In genomic region chr11:82011411-82012193, GRCm38 (mm10) we compare ENCODE assay signal across 19 mouse cellular contexts. TPM values are rescaled to one million over a fixed set of nuclear protein-coding genes. Genes with fewer than 3 reads are reported as not detected.
DNase-seq lines count a peak whose midpoint lies in the region; ATAC-seq lines count a peak whose summit lies in the region.
"Had no signal": no experiment of that assay in that cellular context is flagged by ENCODE, and none has a peak within 500 bp of the region (broad histone marks: within the 10 kb centered on the region; RNA-seq: fewer than 3 reads in every experiment).

No protein-coding gene starts in this region.

- H3K4me1 ChIP-seq in heart, embryonic 12.5 days (replicated peaks) = 0 out of 2 replicates have a peak, but pooled peaks cover 3% of the 10 kb centered on the region
- no peaks in the 10 kb centered on the region for H3K4me1 ChIP-seq in midbrain, embryonic 11.5 days (ENCODE audit: control insufficient read depth, insufficient read depth, low read length)

- intact Hi-C loops in heart, postnatal 10 days (cut with DNase I) = no loop called here

- H3K36me3 ChIP-seq in heart, embryonic 12.5 days = no peaks in the 10 kb centered on the region
- no peaks in the 10 kb centered on the region for H3K36me3 ChIP-seq in midbrain, embryonic 11.5 days (ENCODE audit: control insufficient read depth, insufficient read depth, low read length)
- H3K36me3 ChIP-seq: forebrain, embryonic 12.5 days; hindbrain, embryonic 13.5 days; liver, embryonic 13.5 days had no signal

- no peak; the same call in 1 of the 2 replicates for ATAC-seq in heart, embryonic 12.5 days (ENCODE audit: insufficient number of reproducible peaks, low FRiP score)
- ATAC-seq in midbrain, embryonic 11.5 days (ENCODE audit: low FRiP score) = no peak

- no peak overlapping the region for H3K27ac ChIP-seq in heart, embryonic 12.5 days (ENCODE audit: poor library complexity, severe bottlenecking)
- no peak overlapping the region for H3K27ac ChIP-seq in midbrain, embryonic 11.5 days (ENCODE audit: low read depth, low read length)
- H3K27ac ChIP-seq: forebrain, embryonic 12.5 days; hindbrain, embryonic 13.5 days; liver, embryonic 13.5 days had no signal

- no peak overlapping the region for H3K9ac ChIP-seq in heart, embryonic 12.5 days
- no peak overlapping the region for H3K9ac ChIP-seq in midbrain, embryonic 11.5 days (ENCODE audit: low read length)
- H3K9ac ChIP-seq: forebrain, embryonic 12.5 days; hindbrain, embryonic 13.5 days; liver, embryonic 13.5 days had no signal

- 48% methylated on average over 8 of the region's 8 CpGs for WGBS in heart, embryonic 12.5 days
- WGBS in midbrain, embryonic 11.5 days = 68% methylated on average over 8 of the region's 8 CpGs

- no peaks in the 10 kb centered on the region for H3K9me3 ChIP-seq in heart, embryonic 12.5 days (replicated peaks)
- no peaks in the 10 kb centered on the region for H3K9me3 ChIP-seq in midbrain, embryonic 11.5 days (ENCODE audit: control insufficient read depth, low read length)
- H3K9me3 ChIP-seq: forebrain, embryonic 12.5 days; hindbrain, embryonic 13.5 days; liver, embryonic 13.5 days had no signal

- H3K4me3 ChIP-seq in heart, embryonic 12.5 days = no peak overlapping the region
- H3K4me3 ChIP-seq in midbrain, embryonic 11.5 days (ENCODE audit: low read depth, low read length) = no peak overlapping the region
- H3K4me3 ChIP-seq: forebrain, embryonic 12.5 days; hindbrain, embryonic 13.5 days; liver, embryonic 13.5 days had no signal

- no peak overlapping the region for H3K4me2 ChIP-seq in heart, embryonic 12.5 days
- no peak overlapping the region for H3K4me2 ChIP-seq in midbrain, embryonic 11.5 days
- H3K4me2 ChIP-seq: forebrain, embryonic 12.5 days; hindbrain, embryonic 13.5 days; liver, embryonic 13.5 days had no signal

- peaks cover 5% of the 10 kb centered on the region; the same call in 1 of the 2 replicates for H3K27me3 ChIP-seq in heart, embryonic 12.5 days (replicated peaks)
- no peaks in the 10 kb centered on the region for H3K27me3 ChIP-seq in midbrain, embryonic 11.5 days (ENCODE audit: control insufficient read depth, insufficient read depth, low read length)
- H3K27me3 ChIP-seq: forebrain, embryonic 12.5 days; hindbrain, embryonic 13.5 days; liver, embryonic 13.5 days had no signal

- DNase-seq in heart, adult 18-20 months = peak; percentile 53 to 77
- DNase-seq in 3T3-L1 (ENCODE audit: low read depth, low spot score) (peak; percentile 97), R1 (ENCODE audit: low read depth, low spot score) (peak; percentile 23)
- DNase-seq in heart, postnatal 10 days = peak; percentile 54 to 62
- DNase-seq in midbrain, embryonic 11.5 days (ENCODE audit: low spot score, missing footprints) = no peak
- DNase-seq in urinary bladder, postnatal 25 days (ENCODE audit: low spot score) = no peak
- no peak for DNase-seq in thymus, postnatal 10 days (ENCODE audit: low spot score in 2 of 2)
- DNase-seq: cerebellum, adult 9-10 months; gastrocnemius, postnatal 14 days; liver, embryonic 13.5 days; thymus, postnatal 36 days had no signal

RNA-seq across cellular contexts. Expression of gene Ccl2, which starts 23.8 kb away (rescaled TPM):
- 1 to 10 TPM in 1 of 2 experiments, under 1 TPM in 1; 0.49 to 1.1 TPM for total RNA-seq in heart, adult 18-20 months (2021)
- polyA plus RNA-seq in heart, embryonic 12.5 days (2016; fragmentation: Nextera tagmentation; extraction: Ambion mirVana) = 8.0 and 8.8 TPM in 2 replicates
- 1 to 10 TPM; 1.2 to 1.8 TPM for total RNA-seq in heart, postnatal 10 days (2021)
- 0.96 and 1.1 TPM in 2 replicates for polyA plus RNA-seq in midbrain, embryonic 11.5 days (2014; fragmentation: Nextera tagmentation; extraction: Ambion mirVana)
- total RNA-seq: left cerebral cortex, postnatal 25 days; megakaryocyte-erythroid progenitor cell, adult 5-6 weeks had no signal

RNA-seq across cellular contexts. Expression of gene Gm17268, which starts 26.8 kb away (rescaled TPM):
- not detected for total RNA-seq in heart, adult 18-20 months (2021)
- not detected in 2 replicates for polyA plus RNA-seq in heart, embryonic 12.5 days (2016; fragmentation: Nextera tagmentation; extraction: Ambion mirVana)
- not detected for total RNA-seq in heart, postnatal 10 days (2021)
- polyA plus RNA-seq in midbrain, embryonic 11.5 days (2014; fragmentation: Nextera tagmentation; extraction: Ambion mirVana) = not detected in 2 replicates
- total RNA-seq: gastrocnemius, postnatal 14 days; left cerebral cortex, postnatal 25 days; megakaryocyte-erythroid progenitor cell, adult 5-6 weeks had no signal
- polyA plus RNA-seq: embryonic facial prominence, embryonic 11.5 days; forebrain, embryonic 12.5 days; hindbrain, embryonic 13.5 days; kidney, embryonic 16.5 days; liver, embryonic 13.5 days; stomach, embryonic 14.5 days had no signal

RNA-seq across cellular contexts. Expression of gene Ccl7, which starts 33.9 kb away (rescaled TPM):
- under 1 TPM in 1 of 2 experiments, not detected in 1; 0.45 TPM for total RNA-seq in heart, adult 18-20 months (2021)
- polyA plus RNA-seq in heart, embryonic 12.5 days (2016; fragmentation: Nextera tagmentation; extraction: Ambion mirVana) = 2.6 and 3.9 TPM in 2 replicates
- 1 to 10 TPM in 1 of 2 experiments, under 1 TPM in 1; 0.34 to 1.0 TPM for total RNA-seq in heart, postnatal 10 days (2021)
- 0.18 and 0.55 TPM in 2 replicates for polyA plus RNA-seq in midbrain, embryonic 11.5 days (2014; fragmentation: Nextera tagmentation; extraction: Ambion mirVana)
- total RNA-seq: left cerebral cortex, postnatal 25 days; megakaryocyte-erythroid progenitor cell, adult 5-6 weeks had no signal
- polyA plus RNA-seq: embryonic facial prominence, embryonic 11.5 days had no signal

RNA-seq across cellular contexts. Expression of gene Asic2, which starts 43.3 kb away (rescaled TPM):
- total RNA-seq in heart, adult 18-20 months (2021) = not detected
- polyA plus RNA-seq in heart, embryonic 12.5 days (2016; fragmentation: Nextera tagmentation; extraction: Ambion mirVana) = 0.06 and 0.12 TPM in 2 replicates
- total RNA-seq in heart, postnatal 10 days (2021) = not detected
- 1.6 TPM in 2 replicates for polyA plus RNA-seq in midbrain, embryonic 11.5 days (2014; fragmentation: Nextera tagmentation; extraction: Ambion mirVana)
- total RNA-seq: megakaryocyte-erythroid progenitor cell, adult 5-6 weeks had no signal
- polyA plus RNA-seq: liver, embryonic 13.5 days had no signal

RNA-seq across cellular contexts. Expression of gene Ccl11, which starts 46.0 kb away (rescaled TPM):
- 1 to 10 TPM; 3.8 to 4.1 TPM for total RNA-seq in heart, adult 18-20 months (2021)
- polyA plus RNA-seq in heart, embryonic 12.5 days (2016; fragmentation: Nextera tagmentation; extraction: Ambion mirVana) = 0.15 TPM in 1 of 2 replicates, not detected in the other
- 1 to 10 TPM in 1 of 2 experiments, under 1 TPM in 1; 0.57 to 1.1 TPM for total RNA-seq in heart, postnatal 10 days (2021)
- not detected in 2 replicates for polyA plus RNA-seq in midbrain, embryonic 11.5 days (2014; fragmentation: Nextera tagmentation; extraction: Ambion mirVana)
- total RNA-seq: megakaryocyte-erythroid progenitor cell, adult 5-6 weeks had no signal
- polyA plus RNA-seq: embryonic facial prominence, embryonic 11.5 days; forebrain, embryonic 12.5 days had no signal

Comparison
In these comparisons a context has a peak if more than half of its experiments do, and no peak if none do; other contexts are left out.
1. DNase-seq: peak in heart, adult 18-20 months (2 of 2), 3T3-L1 (single experiment), R1 (single experiment) and heart, postnatal 10 days (2 of 2); none in midbrain, embryonic 11.5 days (single experiment), urinary bladder, postnatal 25 days (single experiment) and thymus, postnatal 10 days (0 of 2).